Mouse (Mus musculus): ENCODE data around the gene Mrpl1. TPM values are rescaled to one million over a fixed set of nuclear protein-coding genes. Genes with fewer than 3 reads are reported as not detected.

Gene Mrpl1
- polyA plus RNA-seq, 1 experiment from 2014 or later = 16.5 TPM

DNA sequence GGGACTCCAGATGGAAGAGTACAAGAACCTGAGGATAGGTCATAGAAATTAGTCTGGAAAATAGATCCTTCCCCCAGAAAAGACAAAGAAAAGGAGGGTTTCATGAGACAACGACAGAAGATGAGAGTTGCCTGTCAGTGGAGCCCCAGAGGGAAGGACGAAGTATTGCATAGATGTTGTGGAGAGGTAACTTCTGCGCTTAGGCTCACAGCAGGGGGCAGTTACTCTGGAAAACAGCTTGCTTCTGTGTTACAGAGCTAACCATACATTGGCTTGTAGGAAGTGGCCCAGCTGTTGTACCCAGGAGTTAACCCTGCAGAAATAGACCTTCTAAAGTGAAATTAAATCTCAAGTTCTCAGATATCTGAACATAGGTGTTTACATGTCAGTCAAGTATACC, 45.9 kb downstream of the Mrpl1 start:
- Histone ChIP-seq H3K9me3 (no peaks in the 10 kb centered on the region), H3K27ac (replicated peaks) (no peak overlapping the region), H3K4me3 (no peak overlapping the region), H3K4me2 (replicated peaks) (no peak overlapping the region), H3K4me1 (no peaks in the 10 kb centered on the region), H3K36me3 (no peaks in the 10 kb centered on the region), H3K9ac (replicated peaks) (no peak overlapping the region), H3K27me3 (no peaks in the 10 kb centered on the region)
- no peak for ATAC-seq (replicated peaks)
- WGBS = 96% methylated on average over 3 of the region's 3 CpGs

DNA sequence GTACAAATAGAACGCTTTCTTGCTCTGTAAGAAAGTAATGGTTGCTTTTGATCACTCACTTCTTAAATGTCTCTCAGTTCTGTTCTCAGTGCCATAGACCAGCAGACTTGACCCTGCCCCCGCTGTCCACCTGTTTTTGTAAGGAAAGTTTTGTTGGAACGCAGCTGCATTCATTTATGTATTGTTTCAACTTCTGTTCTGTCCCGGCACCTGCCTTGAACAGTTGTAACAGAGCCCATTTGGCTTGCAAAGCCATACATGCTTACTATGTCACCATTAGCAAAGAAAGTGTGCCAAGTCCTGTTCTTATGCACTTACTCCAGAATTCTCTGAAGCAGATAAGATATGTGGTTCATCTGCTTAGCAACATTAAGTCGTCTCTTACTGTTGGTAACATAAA, 48.9 kb downstream of the Mrpl1 start:
- H3K27me3 ChIP-seq = no peaks in the 10 kb centered on the region
- H3K4me3 ChIP-seq = no peak overlapping the region
- H3K9me3 ChIP-seq = no peaks in the 10 kb centered on the region
- WGBS = 79% methylated on average over 5 of the region's 5 CpGs
- H3K36me3 ChIP-seq = peaks cover 4% of the 10 kb centered on the region; the same call in 1 of the 2 replicates
- no peak overlapping the region for H3K27ac ChIP-seq (replicated peaks)
- no peak overlapping the region for H3K4me2 ChIP-seq (replicated peaks)
- no peak overlapping the region for H3K9ac ChIP-seq (replicated peaks)
- no peaks in the 10 kb centered on the region for H3K4me1 ChIP-seq
- no peak for ATAC-seq (replicated peaks)

DNA sequence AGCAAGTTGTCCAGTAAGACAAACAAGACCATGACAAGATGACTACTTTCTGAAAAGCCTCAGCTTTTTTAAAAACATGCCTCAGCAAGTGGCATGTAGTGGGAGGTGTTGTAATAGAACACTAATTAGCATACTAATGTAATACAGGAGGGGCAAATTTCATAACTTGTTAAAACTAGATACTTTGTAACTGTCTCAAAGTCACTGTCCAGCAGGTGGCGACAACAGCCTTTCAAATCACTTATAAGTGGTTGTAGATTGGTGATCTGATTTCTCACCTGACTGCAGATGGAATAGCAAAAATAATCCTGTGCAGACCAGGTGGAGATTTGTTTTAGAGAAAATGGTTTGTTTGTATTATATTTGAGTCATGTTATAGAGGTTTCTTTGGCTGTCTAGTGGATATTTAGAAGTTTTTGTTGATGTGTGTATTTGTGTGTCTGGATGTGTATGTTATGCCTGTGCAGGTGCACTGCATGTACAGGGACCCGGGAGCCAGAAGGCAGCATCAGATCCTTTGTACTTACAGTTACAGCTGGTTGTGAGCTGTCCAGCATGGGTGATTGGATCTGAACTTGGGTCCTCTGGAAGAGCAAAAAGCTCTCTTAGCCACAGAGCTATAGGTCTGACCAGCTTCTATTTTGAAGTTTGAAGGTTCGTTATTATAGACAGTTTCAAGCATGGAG, 57.9 kb downstream of the Mrpl1 start:
- H3K4me1 ChIP-seq = no peaks in the 10 kb centered on the region
- H3K4me2 ChIP-seq (replicated peaks) = no peak overlapping the region
- no peak overlapping the region for H3K27ac ChIP-seq (replicated peaks)
- peak; percentile 61 for ATAC-seq (replicated peaks)
- no peak overlapping the region for H3K9ac ChIP-seq (replicated peaks)
- WGBS = 63% methylated on average over 3 of the region's 3 CpGs
- no peaks in the 10 kb centered on the region for H3K9me3 ChIP-seq
- H3K4me3 ChIP-seq = no peak overlapping the region
- H3K36me3 ChIP-seq = peaks cover 7% of the 10 kb centered on the region; the same call in 1 of the 2 replicates
- no peaks in the 10 kb centered on the region for H3K27me3 ChIP-seq

DNA sequence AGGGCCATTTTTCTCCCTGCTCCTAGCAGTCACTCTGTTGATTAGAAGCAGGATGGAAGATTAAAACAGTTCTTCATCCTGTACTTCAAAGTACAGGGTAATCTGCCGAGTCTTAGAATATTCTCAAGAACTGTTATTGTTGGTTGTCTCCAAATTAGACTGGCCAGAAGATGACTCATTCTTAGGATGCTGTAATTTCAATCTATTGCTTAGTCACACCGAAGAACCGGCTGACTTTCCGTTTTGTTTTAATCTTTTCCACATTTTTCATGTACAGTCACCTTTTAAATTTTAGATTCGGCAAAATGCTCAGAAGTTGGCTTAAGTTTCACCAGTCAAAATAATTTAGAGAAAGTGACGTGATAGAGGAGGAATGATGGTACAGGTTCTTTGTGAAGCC, 61.8 kb downstream of the Mrpl1 start:
- no peak for ATAC-seq (replicated peaks)
- WGBS = 92% methylated on average over 6 of the region's 6 CpGs
- Histone ChIP-seq H3K27me3 (no peaks in the 10 kb centered on the region), H3K36me3 (no peaks in the 10 kb centered on the region), H3K9me3 (no peaks in the 10 kb centered on the region), H3K27ac (replicated peaks) (no peak overlapping the region), H3K9ac (replicated peaks) (no peak overlapping the region), H3K4me2 (replicated peaks) (no peak overlapping the region), H3K4me1 (no peaks in the 10 kb centered on the region), H3K4me3 (no peak overlapping the region)

DNA sequence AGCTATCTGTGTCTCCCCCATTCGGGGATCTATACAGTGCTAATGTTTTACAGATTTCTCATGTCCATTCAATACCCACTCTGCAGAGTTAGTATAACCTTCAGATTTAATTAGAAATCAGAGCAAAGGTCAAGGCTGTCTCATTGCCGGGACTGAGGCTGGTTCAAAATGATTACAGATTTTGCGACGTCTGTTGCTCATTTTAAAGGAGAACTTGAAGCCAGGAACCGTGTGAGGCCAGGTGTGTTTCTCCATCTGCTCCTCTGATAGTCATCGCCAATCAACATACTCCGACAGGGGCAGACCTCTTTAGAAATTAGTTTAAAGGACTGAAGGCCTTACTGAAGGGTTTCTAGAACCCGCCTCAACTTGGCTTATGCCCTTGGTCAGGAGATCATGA, 96.5 kb downstream of the Mrpl1 start:
- WGBS = 69% methylated on average over 8 of the region's 8 CpGs
- Histone ChIP-seq H3K4me1 (peaks cover 12% of the 10 kb centered on the region; the same call in 1 of the 2 replicates), H3K27me3 (no peaks in the 10 kb centered on the region), H3K27ac (replicated peaks) (no peak overlapping the region), H3K4me2 (replicated peaks) (no peak overlapping the region), H3K9ac (replicated peaks) (no peak overlapping the region), H3K36me3 (no peaks in the 10 kb centered on the region), H3K9me3 (no peaks in the 10 kb centered on the region), H3K4me3 (no peak overlapping the region)
- ATAC-seq (replicated peaks) = no peak

DNA sequence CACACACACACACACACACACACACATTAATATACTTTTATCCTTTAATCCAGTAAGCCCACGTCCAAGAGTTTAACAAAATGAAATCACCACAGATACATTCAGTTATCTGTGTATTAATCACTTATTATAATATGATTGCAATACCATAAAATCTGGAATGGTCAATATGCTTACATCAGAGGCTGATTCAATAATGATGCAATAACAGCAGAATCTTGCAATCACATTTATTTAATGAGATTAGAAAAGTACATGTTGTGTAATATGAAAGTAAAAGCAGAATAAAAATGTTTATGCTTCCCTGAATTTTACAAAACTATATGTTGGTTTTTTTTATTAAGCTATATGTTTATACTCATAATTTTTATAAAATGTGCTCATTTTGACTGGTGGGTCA, 97.0 kb downstream of the Mrpl1 start:
- H3K27ac ChIP-seq (replicated peaks) = no peak overlapping the region
- H3K9ac ChIP-seq (replicated peaks) = no peak overlapping the region
- no peaks in the 10 kb centered on the region for H3K36me3 ChIP-seq
- H3K4me2 ChIP-seq (replicated peaks) = no peak overlapping the region
- no peak overlapping the region for H3K4me3 ChIP-seq
- 96% methylated on average over 1 of the region's 1 CpGs for whole genome bisulfite sequencing
- no peaks in the 10 kb centered on the region for H3K9me3 ChIP-seq
- no peaks in the 10 kb centered on the region for H3K27me3 ChIP-seq
- peaks cover 12% of the 10 kb centered on the region; the same call in 1 of the 2 replicates for H3K4me1 ChIP-seq
- no peak for ATAC-seq (replicated peaks)

DNA sequence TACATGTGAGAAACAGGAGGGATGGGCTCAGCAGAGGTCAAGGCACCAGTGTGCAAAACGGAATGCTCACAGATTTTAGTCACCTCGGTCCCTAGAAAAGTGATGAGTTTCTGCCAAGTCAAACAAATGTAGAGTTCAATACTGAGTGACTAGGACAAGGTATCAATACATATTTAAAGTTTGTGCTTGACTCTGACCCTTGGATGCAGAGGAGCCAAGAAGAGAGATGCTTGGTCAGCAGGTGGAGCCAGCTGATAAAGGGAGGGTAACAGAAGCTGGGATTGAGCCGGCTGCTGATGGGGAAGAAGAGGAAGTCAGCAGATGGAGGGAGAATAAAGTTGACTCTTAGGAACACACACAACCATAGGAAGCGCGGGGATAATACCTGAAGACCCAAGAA, 97.5 kb downstream of the Mrpl1 start:
- Histone ChIP-seq H3K27ac (replicated peaks) (no peak overlapping the region), H3K36me3 (no peaks in the 10 kb centered on the region), H3K9me3 (no peaks in the 10 kb centered on the region), H3K4me1 (peaks cover 12% of the 10 kb centered on the region; the same call in 1 of the 2 replicates), H3K9ac (replicated peaks) (no peak overlapping the region), H3K4me3 (no peak overlapping the region), H3K27me3 (no peaks in the 10 kb centered on the region), H3K4me2 (replicated peaks) (no peak overlapping the region)
- ATAC-seq (replicated peaks) = no peak
- 76% methylated on average over 5 of the region's 5 CpGs for WGBS

DNA sequence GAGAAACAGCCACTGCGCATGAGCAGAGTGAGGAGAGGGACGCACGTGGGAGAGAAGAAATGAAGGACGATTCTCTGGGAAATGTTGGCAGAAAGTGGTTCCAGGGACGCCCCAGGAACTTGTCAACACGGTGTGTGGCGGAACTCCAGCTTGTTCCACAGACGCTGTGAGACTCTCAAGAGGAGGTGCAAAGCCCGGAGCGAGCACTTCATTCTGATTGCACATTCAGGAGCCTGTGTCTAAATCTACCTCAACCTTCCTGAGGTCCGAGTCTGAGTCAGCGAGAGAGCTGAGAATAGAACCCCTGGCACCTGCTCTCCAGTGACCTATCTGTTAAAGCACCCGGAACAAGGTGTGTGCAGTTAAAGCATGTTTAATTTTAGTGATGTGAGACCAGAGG, 98.8 kb downstream of the Mrpl1 start:
- no peak overlapping the region for H3K4me3 ChIP-seq
- H3K9ac ChIP-seq (replicated peaks) = no peak overlapping the region
- ATAC-seq (replicated peaks) = no peak
- H3K36me3 ChIP-seq = no peaks in the 10 kb centered on the region
- no peak overlapping the region for H3K27ac ChIP-seq (replicated peaks)
- 78% methylated on average over 13 of the region's 13 CpGs for WGBS
- H3K4me2 ChIP-seq (replicated peaks) = no peak overlapping the region
- H3K27me3 ChIP-seq = no peaks in the 10 kb centered on the region
- H3K9me3 ChIP-seq = no peaks in the 10 kb centered on the region
- H3K4me1 ChIP-seq = peaks cover 12% of the 10 kb centered on the region; the same call in 1 of the 2 replicates

DNA sequence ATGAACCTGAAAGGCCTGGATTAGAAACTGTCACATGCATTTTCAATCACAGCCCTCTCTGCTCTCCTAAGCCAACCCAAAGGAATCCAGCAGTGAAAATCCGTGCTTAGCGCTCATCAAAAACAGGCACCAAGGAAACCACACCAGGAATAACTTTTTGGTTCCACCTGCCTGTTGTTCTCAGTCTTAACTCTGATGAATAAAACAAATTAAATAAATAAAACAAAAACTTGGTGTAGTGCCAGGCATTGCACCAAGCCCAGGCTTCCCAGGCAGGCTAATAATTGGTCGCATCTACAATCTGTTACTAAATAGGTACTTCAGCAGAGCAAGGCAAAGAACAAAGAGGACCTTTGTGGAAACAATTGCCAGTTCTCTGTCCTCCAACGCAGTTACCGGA, 99.4 kb downstream of the Mrpl1 start:
- WGBS = 29% methylated on average over 5 of the region's 5 CpGs

DNA sequence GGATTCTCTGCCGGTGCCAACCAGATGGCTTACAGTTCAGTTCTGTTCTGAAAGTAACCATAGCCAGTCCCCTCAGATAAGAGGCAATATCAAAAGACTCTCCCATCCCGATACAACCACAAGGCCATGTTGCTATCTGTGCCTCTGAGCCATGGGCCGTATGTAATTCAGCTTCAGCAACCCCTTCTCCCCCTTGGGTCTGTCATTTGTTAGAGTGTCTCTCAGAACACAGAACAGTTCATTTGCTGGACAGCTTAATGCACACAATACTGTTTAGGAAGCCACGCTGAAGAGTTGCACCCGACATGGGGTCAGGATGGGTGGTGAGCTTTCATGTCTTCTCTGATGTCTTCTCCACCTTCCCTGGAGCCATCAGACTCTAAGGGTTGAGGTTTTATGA, 100.3 kb downstream of the Mrpl1 start:
- ATAC-seq (replicated peaks) = no peak
- no peaks in the 10 kb centered on the region for H3K36me3 ChIP-seq
- no peak overlapping the region for H3K4me3 ChIP-seq
- WGBS = 93% methylated on average over 5 of the region's 5 CpGs
- H3K4me2 ChIP-seq (replicated peaks) = no peak overlapping the region
- no peak overlapping the region for H3K27ac ChIP-seq (replicated peaks)
- H3K9me3 ChIP-seq = no peaks in the 10 kb centered on the region
- H3K27me3 ChIP-seq = no peaks in the 10 kb centered on the region
- H3K9ac ChIP-seq (replicated peaks) = no peak overlapping the region
- peaks cover 12% of the 10 kb centered on the region; the same call in 1 of the 2 replicates for H3K4me1 ChIP-seq

More for the DNA sequence above, 99.4 kb downstream of the Mrpl1 start:
- H3K9ac ChIP-seq (replicated peaks) = no peak overlapping the region
- H3K27ac ChIP-seq (replicated peaks) = no peak overlapping the region
- no peak overlapping the region for H3K4me2 ChIP-seq (replicated peaks)
- H3K36me3 ChIP-seq = no peaks in the 10 kb centered on the region
- 0 out of 2 replicates have a peak, but pooled peaks have one; percentile 29 for ATAC-seq (replicated peaks)
- H3K27me3 ChIP-seq = no peaks in the 10 kb centered on the region
- no peak overlapping the region for H3K4me3 ChIP-seq
- peaks cover 12% of the 10 kb centered on the region; the same call in 1 of the 2 replicates for H3K4me1 ChIP-seq
- no peaks in the 10 kb centered on the region for H3K9me3 ChIP-seq

DNA sequence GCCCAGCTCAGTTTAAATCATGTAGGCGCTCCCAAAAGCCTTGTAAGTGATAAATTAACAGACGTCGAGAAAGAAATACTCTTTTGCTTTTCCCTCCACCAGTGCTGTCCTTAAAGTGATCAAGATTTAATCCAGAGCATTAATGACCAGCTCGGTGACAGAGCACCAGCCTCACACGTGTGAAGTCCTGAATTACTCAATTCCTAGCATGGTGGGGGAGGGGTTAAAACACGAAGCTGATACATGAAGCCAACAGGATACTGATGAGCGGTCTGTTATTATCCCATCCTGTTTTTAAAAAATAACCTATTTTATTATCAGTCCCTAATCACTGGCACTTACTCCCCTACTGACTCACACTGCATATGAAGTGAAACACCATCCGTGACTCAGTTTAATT, 102.4 kb downstream of the Mrpl1 start:
- H3K36me3 ChIP-seq = no peaks in the 10 kb centered on the region
- H3K4me1 ChIP-seq = 0 out of 2 replicates have a peak, but pooled peaks cover 5% of the 10 kb centered on the region
- H3K27ac ChIP-seq (replicated peaks) = no peak overlapping the region
- H3K4me2 ChIP-seq (replicated peaks) = no peak overlapping the region
- no peaks in the 10 kb centered on the region for H3K27me3 ChIP-seq
- WGBS = 77% methylated on average over 8 of the region's 8 CpGs
- no peak for ATAC-seq (replicated peaks)
- no peaks in the 10 kb centered on the region for H3K9me3 ChIP-seq
- H3K4me3 ChIP-seq = no peak overlapping the region
- no peak overlapping the region for H3K9ac ChIP-seq (replicated peaks)
